Mouse (Mus musculus): ENCODE results near the gene Alkbh1.

The Alkbh1 gene

DNA sequence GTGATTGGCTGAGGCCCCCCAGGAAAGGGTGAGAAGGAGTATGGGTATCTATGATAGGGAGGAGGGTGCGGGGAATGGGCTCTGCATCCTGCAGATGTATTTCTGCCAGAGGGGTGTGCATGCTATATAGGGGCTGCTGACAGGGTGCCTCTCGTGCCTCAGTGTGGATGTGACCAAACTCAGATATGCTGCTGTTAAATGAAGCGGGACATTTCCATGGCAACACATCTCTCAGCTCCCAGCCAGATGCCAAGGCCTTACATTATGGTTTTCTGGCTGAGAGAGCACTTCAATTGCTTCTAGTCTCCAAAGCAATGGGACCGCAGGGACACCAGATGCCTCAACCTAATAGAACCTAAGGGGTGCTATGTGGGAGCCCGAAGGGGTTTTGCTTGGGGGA is 24.9 kb downstream of the Alkbh1 start:
- no peak for DNase-seq (ENCODE audit: low spot score in 2 of 2)

DNA sequence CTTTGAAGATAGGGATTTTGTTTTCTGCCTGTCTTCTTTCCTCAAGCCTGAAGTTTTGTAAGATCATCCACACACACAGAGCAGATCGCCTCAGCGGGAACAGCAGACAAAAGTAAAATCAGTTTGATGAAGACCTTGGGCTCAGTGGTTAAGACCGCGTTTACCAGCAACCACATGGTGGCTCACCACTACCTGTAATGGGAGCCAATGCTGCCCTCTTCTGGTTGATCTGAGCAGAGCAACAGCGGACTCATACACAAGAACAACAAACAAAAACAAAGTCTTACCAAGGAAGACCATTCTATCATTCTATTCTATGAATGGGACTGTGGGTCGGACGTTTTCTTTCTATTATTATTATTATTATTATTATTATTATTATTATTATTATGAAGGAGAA is 27.1 kb downstream of the Alkbh1 start:
- peak in 1 of 2 experiments; percentile 42 for DNase-seq (ENCODE audit: low spot score in 2 of 2)

DNA sequence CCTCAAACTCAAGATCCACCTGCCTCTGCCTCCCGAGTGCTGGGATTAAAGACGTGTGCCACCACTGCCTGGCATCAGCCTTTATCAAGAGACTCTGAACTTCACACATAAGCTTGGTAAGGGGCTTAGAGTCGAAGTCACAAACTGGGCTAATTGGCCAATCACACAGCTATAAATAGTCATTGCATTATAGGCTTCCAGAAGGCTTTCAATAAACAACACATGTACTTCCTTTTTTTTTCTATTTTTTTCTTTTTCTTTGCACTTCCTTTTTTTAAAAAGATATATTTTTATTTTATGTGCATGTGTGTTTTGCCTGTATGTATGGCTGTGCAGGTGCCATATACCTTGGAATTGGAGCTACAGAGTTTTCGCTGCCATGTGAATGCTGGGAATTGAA is 28.5 kb downstream of the Alkbh1 start:
- DNase-seq (ENCODE audit: low spot score in 2 of 2), result no peak

DNA sequence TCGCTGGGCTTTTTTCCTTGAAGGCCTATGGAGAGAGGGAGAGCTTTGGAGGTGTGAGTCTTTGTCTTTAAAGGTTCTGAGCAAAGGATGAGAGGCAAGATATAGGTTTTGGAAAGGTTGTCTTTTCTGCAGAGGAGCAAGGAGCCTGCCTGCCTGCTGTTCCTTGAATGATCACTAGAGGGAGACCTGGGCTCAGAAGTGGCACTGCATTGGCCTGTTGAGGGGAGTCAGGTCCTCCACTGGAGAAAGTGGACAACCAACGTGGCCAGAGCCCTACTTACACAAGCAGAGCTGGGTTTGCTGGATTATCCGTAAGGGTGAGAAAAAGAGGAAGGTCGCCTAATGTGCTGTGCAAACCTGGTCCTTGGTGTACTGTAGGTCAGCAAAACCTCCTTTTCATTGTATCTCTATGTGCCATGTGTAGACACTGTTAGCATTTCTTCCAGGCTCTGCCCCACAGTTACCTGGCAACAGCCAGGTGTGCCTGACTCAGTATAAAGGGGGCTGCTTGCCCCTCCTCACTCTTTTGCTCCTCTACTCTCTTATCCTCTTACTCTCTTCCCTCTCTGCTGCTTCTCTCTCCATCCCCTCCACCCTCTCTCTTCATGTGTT is 30.5 kb downstream of the Alkbh1 start:
- peak in 1 of 2 experiments; percentile 67 for DNase-seq (ENCODE audit: low spot score in 2 of 2)

DNA sequence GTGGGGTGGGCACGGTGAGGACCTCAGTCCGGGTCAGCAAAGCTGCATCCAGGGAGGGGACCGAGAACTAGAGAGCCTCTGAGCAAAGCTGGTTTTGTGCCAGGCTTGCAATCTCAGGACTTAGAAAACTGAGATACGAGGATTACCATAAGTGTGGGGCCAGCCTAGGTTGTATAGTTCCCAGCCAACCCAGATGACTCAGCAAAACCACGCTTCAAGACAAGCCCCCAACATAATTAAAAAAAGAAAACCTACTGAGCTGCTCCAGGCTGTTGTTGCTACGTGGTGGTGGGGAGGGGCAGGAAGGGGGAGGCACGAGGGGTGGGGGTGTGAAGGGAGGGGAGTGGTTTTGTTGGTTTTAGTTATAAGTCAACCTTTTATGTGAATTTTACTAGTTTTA is 32.8 kb downstream of the Alkbh1 start:
- no peak for DNase-seq (ENCODE audit: low spot score in 2 of 2)

DNA sequence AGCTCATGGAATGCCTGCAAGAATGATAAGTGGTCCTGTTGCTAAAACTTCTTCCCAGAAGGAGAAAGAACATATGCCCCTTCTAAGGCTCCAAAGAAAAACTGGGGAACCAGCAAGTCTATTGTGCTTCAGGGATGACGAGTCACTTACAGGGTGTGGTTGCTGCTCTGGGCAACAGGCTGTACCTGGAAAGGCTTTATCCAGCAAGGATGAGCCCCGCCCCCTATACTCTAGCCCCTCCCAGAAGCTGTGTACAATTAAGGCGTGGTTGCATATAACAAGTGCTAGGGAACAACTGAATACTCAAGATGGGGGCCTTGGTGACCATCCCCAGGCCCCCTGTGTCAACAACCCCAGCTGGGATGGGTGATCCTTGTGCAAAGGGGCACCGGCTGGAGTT is 34.7 kb downstream of the Alkbh1 start:
- no peak for DNase-seq (ENCODE audit: low spot score in 2 of 2)

DNA sequence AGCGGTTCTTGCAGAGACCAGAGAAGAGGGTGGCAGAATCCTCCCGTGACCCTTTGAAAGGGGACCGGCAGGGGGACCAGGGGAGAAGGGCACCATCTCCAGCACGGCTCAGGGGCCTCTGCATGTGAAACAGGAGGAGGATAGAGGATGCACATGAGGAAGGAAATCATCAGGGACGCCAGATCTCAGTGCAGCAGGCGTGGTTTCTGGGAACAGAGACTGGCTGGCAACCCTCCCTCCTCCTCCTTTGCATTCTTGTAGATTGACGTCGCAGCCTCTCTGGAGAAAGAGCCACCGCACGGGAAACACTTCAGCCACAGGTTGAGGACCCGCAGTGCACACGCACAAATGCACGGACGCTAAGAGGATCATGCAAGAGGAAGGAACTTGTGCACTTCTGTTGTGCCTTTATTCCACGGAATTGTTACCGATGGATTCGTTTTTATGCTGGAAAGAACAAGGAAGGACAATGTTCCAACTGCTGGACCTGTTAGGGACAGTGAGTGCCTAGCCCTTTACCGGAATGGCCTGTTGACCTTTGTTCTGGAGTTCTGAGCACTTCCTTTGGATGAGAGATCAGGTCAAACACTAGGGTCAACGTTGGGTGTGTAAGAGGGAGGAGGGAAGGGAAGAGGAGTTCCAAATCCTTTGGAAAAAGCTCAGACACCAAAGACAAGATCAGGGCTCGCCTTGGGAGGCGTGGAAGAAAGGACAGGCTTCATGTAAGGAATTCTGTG is 35.8 kb downstream of the Alkbh1 start:
- peak; percentile 65 to 70 for DNase-seq (ENCODE audit: low spot score in 2 of 2)

DNA sequence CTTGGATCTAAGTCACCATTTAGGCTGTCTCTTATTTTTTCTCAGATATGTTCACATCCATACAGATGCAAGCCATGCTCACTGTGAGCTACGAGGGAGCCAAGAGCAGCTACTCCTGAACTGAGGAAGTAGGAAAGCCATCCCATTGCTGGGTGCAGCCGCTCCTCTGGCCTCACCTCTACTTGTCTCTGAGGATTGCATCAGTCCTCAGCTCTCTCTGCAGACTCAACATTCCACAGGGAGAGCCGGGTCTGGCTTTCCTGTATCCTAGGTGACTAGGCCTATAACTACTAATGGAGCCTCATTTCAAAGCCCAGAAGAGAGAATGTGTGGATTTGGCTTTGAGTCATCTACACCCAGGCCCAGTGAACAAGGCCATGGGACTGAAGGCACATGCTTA is 38.1 kb downstream of the Alkbh1 start:
- DNase-seq (ENCODE audit: low spot score in 2 of 2), result no peak

DNA sequence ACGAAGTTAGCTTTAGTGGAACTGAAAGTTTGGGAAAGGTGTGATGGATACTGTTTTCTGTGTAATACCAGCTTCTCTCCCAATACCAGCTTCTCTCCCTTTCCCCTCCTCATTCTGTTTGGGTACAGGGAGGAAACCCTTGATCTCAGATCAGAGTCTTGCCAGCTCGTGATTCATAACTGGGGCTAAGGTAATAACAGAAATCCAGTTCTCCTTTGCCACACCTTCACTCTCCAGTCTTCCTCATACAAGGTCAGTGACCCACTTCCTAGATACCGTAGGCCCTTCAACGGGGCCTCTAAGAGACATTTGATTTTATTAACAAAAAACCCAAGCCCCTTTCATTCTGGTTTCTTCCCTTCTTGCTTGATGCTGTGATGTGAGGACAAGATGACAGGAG is 38.7 kb downstream of the Alkbh1 start:
- no peak for DNase-seq (ENCODE audit: low spot score in 2 of 2)

DNA sequence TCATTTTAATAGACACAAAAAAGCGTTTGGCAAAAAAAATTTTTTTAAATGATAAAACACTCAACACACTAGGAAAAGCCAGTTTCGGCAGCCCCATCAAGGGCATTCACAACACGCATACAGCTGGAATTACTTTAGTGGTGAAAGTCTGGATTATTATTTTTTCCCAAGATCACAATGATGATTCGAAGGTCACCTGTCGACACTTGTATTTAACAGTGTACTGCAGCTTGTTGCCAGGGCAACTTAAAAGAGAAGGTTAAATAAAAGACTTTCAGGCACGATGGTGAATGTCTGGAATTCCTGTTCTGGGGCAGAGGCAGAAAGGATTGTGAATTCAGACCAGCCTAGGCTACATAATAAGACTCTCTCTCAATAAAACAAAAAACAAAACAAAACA is 41.9 kb downstream of the Alkbh1 start:
- DNase-seq (ENCODE audit: low spot score in 2 of 2), result no peak

DNA sequence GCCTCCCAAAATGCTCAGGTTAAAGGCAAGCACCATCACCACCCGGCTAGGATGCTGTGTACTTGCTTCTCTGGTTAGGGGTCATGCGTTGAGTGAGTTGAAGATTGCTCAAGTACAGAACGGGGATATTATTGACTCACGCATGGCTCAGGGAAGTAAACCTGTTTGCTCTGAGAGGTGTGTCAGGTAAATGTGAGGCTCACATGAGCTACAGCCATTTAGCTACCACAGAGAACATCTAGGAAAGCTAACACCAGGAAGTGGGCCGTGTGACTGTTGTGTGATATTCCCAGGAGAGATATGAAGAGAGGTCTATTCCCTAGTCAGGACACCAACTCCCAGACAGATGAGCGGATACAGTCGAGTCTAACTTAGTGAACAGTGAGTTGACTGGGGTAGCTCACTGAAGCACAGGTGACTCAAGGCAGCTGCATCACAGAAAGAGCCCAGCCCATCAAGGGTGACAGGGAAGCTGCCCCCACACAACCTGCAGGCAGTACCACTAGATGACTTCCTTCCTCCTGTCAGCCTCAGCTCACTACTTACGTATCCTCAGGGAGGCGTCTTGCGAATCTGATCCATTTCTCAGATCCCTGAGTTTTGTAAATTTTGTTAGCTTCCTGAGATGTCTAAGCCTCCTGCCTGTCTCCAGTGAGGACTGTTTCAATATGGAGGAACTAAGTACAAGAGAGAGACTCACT is 44.5 kb downstream of the Alkbh1 start:
- no peak for DNase-seq (ENCODE audit: low spot score in 2 of 2)

DNA sequence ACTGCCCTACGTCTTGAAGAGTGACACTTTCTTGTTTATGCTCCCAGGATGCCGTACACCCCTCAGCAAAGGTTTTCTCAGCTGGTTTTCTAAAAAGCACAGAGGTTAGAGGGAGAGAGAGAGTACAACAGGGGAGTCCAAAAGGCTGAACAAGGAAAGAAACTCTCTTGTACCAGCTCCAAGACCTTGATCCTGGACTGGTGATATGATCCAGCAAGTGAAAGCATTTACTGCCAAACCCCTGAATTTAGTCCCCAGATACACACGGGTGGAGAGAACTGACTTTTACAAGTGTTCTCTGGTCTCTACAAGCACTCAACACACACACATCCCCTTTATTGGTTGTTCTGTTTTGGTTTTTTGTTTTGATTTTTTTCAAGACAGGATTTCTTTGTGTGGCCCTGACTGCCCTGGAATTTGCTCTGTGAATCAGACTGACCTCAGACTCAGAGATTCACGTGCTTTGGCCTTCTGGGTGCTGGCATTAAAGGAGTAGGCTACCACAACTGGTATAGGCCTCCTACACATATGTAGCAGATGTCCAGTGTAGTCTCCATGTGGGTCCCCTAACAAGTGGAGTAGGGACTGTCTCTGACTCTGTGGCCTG is 45.9 kb downstream of the Alkbh1 start:
- no peak for DNase-seq (ENCODE audit: low spot score in 2 of 2)

DNA sequence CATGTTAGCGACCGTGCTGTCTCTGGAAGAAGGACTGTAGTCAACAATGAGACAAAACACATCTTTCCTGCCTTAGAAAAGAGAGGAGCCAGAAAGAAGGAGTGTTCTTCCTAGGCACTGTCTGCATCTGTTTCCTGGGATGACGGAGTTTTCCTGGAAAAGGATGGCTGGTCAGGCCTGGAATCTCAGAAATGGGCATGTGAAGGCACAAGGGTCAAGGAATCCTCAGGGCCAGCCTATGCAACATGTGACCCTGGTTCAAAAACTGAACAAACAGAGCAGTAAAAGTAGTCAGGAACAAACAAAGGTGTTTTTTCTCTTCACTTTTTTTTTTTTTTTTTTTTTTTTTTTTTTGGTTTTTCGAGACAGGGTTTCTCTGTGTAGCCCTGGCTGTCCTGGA is 46.7 kb downstream of the Alkbh1 start:
- no peak for DNase-seq (ENCODE audit: low spot score in 2 of 2)

DNA sequence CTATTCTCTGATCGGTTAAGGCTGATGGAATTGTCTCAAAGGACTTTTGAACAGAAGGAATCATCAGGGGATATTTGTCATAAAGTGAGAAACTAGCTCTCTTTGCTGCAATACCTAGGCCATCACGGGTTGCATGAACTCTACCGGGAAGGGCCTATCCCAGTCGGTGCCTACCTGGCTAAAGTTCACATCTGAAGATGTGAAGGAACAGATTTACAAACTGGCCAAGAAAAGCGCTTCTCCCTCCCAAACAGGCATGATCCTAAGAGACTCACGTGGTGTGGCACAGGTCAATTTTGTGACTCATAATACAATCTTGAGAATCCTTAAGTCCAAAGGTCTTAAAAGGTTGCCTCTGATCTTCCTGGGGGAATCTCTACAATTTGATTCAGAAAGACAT is 49.5 kb downstream of the Alkbh1 start:
- DNase-seq (ENCODE audit: low spot score in 2 of 2), result no peak

DNA sequence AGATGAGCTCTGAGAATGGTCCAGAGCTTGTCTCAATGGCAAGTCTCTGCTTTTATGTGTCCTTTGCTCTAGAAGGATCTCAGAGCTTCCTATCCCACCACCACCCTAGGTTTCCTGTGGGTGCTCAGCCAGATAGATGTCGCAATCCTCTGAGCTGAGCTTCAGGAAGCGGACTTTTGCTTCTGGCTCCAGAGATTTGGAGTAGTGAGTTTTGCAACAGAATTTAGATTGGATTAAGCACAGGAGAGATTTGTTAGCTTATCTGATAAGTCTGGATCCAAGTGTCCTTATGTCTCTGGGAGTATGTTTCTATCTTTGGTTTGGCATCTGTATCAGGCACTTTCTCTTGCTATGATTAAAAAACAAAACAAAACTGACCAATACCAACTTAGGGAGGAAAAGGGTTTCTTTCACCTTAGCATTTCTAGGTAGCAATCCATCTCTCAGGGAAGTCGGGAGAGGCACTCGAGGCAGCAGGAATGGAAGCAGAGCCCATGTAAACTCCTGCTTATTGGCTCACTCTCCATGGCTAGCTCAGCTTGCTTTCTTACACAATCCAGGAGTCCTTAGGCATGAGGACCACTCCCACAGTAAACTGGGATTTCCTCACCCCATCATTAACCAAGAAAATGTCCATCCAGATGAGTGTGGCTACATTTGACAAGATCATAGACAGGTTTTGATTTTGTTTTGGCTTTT is 50.2 kb downstream of the Alkbh1 start:
- peak; percentile 68 to 70 for DNase-seq (ENCODE audit: low spot score in 2 of 2)

DNA sequence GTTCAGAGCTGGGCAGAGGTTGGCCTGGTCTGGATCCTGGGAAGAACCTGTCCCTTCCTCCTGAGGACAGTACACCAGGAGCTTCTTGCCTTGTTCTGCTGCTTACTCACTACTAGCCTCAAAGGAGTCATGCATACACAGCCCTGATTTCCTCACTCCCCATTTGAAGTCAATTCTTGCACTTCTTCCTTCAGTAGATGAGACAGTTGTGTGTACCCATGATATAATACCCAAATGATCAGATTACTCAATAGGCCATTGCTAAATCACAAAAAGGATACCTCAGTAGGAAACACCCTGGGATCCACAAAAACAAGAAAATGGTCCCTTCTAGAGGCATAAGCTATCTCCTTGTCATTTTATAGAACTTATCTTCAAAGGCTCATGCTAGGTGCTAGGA is 52.5 kb downstream of the Alkbh1 start:
- DNase-seq (ENCODE audit: low spot score in 2 of 2), result no peak

DNA sequence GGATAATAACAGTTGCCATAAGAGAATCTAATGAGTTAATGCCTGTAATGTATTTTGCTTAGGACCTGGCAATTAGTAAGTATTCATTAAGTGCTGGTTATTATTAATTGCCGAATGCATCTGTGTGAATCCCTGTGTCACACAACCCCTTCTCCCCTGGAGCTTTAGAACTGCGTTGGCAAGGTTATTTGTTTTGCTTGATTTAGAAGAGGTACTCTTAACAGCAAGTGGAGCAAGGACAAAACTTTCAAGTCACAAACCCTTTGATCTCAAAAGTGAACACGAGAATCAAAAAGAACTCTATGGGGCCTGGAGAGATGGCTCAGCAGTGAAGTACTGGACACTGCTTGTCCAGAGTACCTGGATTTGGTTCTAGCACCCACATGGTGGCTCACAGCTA is 54.6 kb downstream of the Alkbh1 start:
- no peak for DNase-seq (ENCODE audit: low spot score in 2 of 2)

DNA sequence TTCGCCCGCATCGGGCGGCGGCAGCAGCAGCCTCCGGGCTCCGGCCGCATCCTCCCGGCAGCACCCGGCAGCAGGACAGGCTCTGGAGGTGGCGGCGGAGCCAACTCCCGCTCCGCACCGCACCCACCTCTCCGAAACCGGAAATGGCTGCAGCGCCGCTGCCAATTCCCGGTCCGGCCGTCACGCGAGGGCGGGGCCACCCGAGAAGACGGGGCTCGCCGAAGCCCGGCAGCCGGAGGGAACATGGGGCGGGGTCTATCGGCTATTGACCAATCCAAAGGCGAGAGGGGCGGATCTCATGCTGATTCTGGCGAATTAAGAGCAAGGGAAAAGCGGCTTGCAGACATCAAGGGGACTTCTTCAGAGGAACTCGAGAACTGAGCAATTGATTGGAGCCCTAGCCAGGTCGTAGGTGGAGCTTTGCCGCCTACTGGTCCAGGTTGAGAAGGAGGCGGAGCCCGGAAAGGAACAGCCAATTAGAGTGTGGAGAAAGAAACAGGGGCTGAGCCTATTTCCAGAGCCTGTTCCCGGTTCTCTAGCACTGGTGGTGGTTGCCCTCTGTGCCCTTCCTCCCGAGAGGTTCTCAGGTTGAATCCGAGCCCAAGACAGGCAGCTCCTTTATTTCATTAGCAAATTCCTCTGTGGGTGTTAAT is 55.6 kb downstream of the Alkbh1 start, which contains the start of gene Sptlc2:
Sptlc2 (minus strand) TSS at position 234 of the 653 bp plus-strand sequence.
- DNase-seq (ENCODE audit: low spot score in 2 of 2), result peak; percentile 100

DNA sequence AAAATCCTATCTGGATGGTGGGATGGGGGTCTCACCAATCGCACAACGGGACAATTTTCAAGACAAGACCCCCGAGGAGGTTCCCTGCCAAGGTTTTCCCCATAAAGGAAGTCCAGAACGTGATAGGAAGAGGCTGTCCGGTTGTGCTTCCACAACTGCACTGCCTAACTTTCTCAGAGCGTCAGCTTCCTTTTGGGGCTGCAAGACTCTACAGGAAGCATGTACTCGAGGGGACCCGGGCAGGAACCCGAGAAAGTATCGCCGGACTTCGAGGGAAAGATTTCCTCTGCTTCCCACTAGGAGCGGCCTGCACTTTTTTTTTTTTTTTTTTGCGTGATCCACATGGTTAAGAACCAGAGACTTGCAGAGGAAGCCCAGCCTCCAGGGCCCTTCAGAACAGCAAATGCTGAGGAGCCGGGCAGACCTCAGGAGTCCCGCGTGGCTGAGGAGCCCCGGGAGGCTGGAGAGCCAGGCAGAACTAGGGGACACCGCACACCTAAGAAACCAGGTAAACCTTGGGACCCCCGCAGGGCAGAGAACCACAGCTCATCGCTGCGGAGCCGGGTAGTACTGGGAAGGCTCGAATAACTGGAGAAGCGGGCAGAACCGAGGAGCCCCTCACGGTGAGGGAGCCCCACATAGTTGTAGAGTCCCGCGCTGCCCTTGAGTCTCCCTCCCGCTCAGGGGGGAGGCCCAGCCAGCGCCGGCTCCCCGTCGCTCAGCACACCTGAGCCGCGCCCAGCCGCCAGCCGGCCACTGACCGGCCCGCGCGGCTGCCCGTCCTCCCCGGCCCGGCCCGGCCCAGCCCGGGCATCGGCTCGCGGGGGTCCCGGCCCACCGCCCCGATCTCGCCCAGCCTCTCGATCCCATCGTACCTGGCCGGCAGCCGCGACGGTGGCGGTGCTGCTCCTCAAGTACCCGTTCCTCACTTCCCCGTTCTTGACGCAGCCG is 56.4 kb downstream of the Alkbh1 start:
- peak; percentile 33 to 40 for DNase-seq (ENCODE audit: low spot score in 2 of 2)

DNA sequence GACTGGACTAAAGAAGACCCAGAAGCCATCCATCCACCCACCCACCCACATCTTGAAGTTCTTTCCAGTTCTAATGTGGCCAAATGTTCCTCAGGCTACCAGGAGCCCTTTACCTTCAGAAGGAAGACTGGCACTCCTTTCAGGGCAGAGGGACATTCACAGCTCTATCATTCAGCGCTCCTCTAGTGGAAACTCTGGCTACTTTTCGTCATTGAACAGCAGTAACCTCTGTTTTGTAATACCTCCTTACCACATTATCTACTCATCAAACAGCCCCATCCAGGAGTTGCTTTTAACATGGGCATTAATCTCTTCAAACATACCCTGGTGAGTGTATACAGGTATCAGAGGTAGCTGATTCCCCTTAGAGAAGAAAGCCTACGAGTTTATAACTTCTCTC is 58.8 kb downstream of the Alkbh1 start:
- DNase-seq (ENCODE audit: low spot score in 2 of 2), result no peak

DNA sequence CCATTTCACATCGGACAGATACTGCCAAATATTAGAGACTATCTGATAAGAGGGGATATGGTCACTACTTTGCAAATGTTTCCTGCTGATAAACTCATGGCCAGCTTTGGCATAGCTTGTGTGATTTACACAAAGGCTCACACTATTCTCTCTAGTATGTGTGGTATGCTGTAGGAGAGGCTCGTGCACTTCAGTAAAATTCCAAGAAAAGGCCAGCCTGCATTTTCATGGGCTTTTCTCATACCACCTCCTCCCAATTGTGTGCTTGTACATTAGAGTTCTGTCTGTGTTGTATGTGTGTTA is 62.5 kb downstream of the Alkbh1 start:
- DNase-seq (ENCODE audit: low spot score in 2 of 2), result no peak

Measured in heart, adult 9 months (tissue).